Mouse (Mus musculus) limb, embryonic 10.5 days (tissue): ENCODE measurements around the gene Pus1. TPM values are rescaled to one million over a fixed set of nuclear protein-coding genes. Genes with fewer than 3 reads are reported as not detected.
"Not testable (repeated sequence)": the region's sequence is repeated elsewhere in the genome, so short reads cannot be mapped to it uniquely, and the experiment has no call there.

ENCODE experiments used
- DNase-seq: peaks from one replicate; pipeline ENCODE4 v3.0.0-alpha.2; 2017; ENCODE audit warnings: low spot score
- H3K27ac ChIP-seq: fragments of 300-500 bp; sonication (generic); 2 replicates; pipeline ENCODE4 v1.5.1; 2016; ENCODE audit warnings: mild to moderate bottlenecking
- H3K27me3 ChIP-seq: fragments of 300-500 bp; sonication (generic); 2 replicates; pipeline ENCODE4 v1.6.1; 2016; ENCODE audit warnings: low read depth, mild to moderate bottlenecking; ENCODE audit not compliant: poor library complexity, severe bottlenecking
- H3K36me3 ChIP-seq: fragments of 300-500 bp; sonication (generic); 2 replicates; pipeline ENCODE4 v1.6.1; 2016; ENCODE audit warnings: mild to moderate bottlenecking, moderate library complexity
- H3K4me1 ChIP-seq: fragments of 300-500 bp; sonication (generic); 2 replicates; pipeline ENCODE4 v1.6.1; 2016
- H3K4me3 ChIP-seq: fragments of 300-500 bp; sonication (generic); 2 replicates; pipeline ENCODE4 v1.5.1; 2016; ENCODE audit warnings: mild to moderate bottlenecking, moderate library complexity
- H3K9me3 ChIP-seq: fragments of 300-500 bp; sonication (generic); replicated peaks from 2 replicates; pipeline ENCODE4 v1.6.1; 2016; ENCODE audit warnings: mild to moderate bottlenecking
- WGBS: fragments of 180-500 bp; shearing (Covaris S2); methylation state at CpG from one replicate; pipeline ENCODE4 v1.1.7; 2016; 5-methylcytosine and 5-hydroxymethylcytosine counted together
- polyA plus RNA-seq: library from polyadenylated mRNA; unstranded; fragments of >200 nt; fragmentation: Nextera tagmentation; extraction: Ambion mirVana; gene quantifications from 2 replicates; pipeline ENCODE4 v1.2.1, GENCODE M21; 2016

Pus1 gene
- polyA plus RNA-seq, 1 experiment from 2014 or later, result 44.2 TPM

GRCm38 (mm10) chr5:110776141-110776540 is 4.3 kb downstream of the Pus1 start:
- Histone ChIP-seq H3K27me3 (no peaks in the 10 kb centered on the region), H3K27ac (no peak overlapping the region), H3K4me3 (no peak overlapping the region), H3K9me3 (no peaks in the 10 kb centered on the region), H3K4me1 (peaks cover 17% of the 10 kb centered on the region), H3K36me3 (peaks cover 67% of the 10 kb centered on the region)
- DNase-seq, result no peak
- WGBS, result 95% methylated on average over 2 of the region's 2 CpGs

GRCm38 (mm10) chr5:110774511-110774910 is 5.9 kb downstream of the Pus1 start:
- H3K27me3 ChIP-seq, result no peaks in the 10 kb centered on the region
- peaks cover 10% of the 10 kb centered on the region for H3K4me1 ChIP-seq
- H3K9me3 ChIP-seq, result no peaks in the 10 kb centered on the region
- H3K36me3 ChIP-seq, result peaks cover 67% of the 10 kb centered on the region
- WGBS, result 94% methylated on average over 11 of the region's 11 CpGs
- no peak overlapping the region for H3K4me3 ChIP-seq
- H3K27ac ChIP-seq, result no peak overlapping the region
- DNase-seq, result no peak

GRCm38 (mm10) chr5:110772945-110773344 is 7.5 kb downstream of the Pus1 start:
- Histone ChIP-seq H3K4me1 (peaks cover 12% of the 10 kb centered on the region), H3K36me3 (peaks cover 59% of the 10 kb centered on the region)
- H3K27ac ChIP-seq, DNase-seq, H3K27me3 ChIP-seq, H3K4me3 ChIP-seq, H3K9me3 ChIP-seq: not testable (repeated sequence)
- 91% methylated on average over 10 of the region's 10 CpGs for WGBS

GRCm38 (mm10) chr5:110770448-110771158 is 9.9 kb downstream of the Pus1 start, which contains the start of gene Ep400:
Ep400 (minus strand) TSS chr5:110770717.
- Histone ChIP-seq H3K4me1 (peaks cover 12% of the 10 kb centered on the region), H3K9me3 (no peaks in the 10 kb centered on the region), H3K4me3 (peak within 1 kb of the TSS; percentile 95), H3K36me3 (peaks cover 42% of the 10 kb centered on the region), H3K27me3 (no peaks in the 10 kb centered on the region), H3K27ac (peak within 1 kb of the TSS; percentile 91)
- WGBS, result under 1% methylated on average over 83 of the region's 83 CpGs
- peak; percentile 100 for DNase-seq

- peaks cover 12% of the 10 kb centered on the region for H3K4me1 ChIP-seq
- WGBS, result under 1% methylated on average over 49 of the region's 58 CpGs
- no peak for DNase-seq
- no peaks in the 10 kb centered on the region for H3K27me3 ChIP-seq
- H3K27ac ChIP-seq, result peak overlapping the region; percentile 91
- H3K36me3 ChIP-seq, result peaks cover 41% of the 10 kb centered on the region
- H3K9me3 ChIP-seq, result no peaks in the 10 kb centered on the region
- peak overlapping the region; percentile 95 for H3K4me3 ChIP-seq
Observed at GRCm38 (mm10) chr5:110770031-110770445, 10.4 kb downstream of the Pus1 start.

- H3K4me3 ChIP-seq, result peak overlapping the region; percentile 95
- no peak for DNase-seq
- peak overlapping the region; percentile 91 for H3K27ac ChIP-seq
- H3K4me1 ChIP-seq, result peaks cover 12% of the 10 kb centered on the region
- H3K36me3 ChIP-seq, result peaks cover 36% of the 10 kb centered on the region
- WGBS, result 66% methylated on average over 4 of the region's 4 CpGs
- no peaks in the 10 kb centered on the region for H3K27me3 ChIP-seq
- H3K9me3 ChIP-seq, result no peaks in the 10 kb centered on the region
Observed at GRCm38 (mm10) chr5:110769272-110769671, 11.2 kb downstream of the Pus1 start.

- Histone ChIP-seq H3K9me3 (no peaks in the 10 kb centered on the region), H3K4me1 (peaks cover 3% of the 10 kb centered on the region; the same call in 1 of the 2 replicates), H3K27ac (no peak overlapping the region), H3K36me3 (peaks cover 22% of the 10 kb centered on the region; the same call in 1 of the 2 replicates), H3K27me3 (no peaks in the 10 kb centered on the region), H3K4me3 (no peak overlapping the region)
- WGBS, result 92% methylated on average over 8 of the region's 8 CpGs
- no peak for DNase-seq
Observed at GRCm38 (mm10) chr5:110763890-110764289, 16.6 kb downstream of the Pus1 start.

- H3K27ac ChIP-seq, result no peak overlapping the region
- no peaks in the 10 kb centered on the region for H3K27me3 ChIP-seq
- no peak overlapping the region for H3K4me3 ChIP-seq
- WGBS, result 87% methylated on average over 1 of the region's 1 CpGs
- H3K9me3 ChIP-seq, result no peaks in the 10 kb centered on the region
- H3K4me1 ChIP-seq, result no peaks in the 10 kb centered on the region
- H3K36me3 ChIP-seq, result peaks cover 58% of the 10 kb centered on the region
- no peak for DNase-seq
Observed at GRCm38 (mm10) chr5:110745021-110745420, 35.4 kb downstream of the Pus1 start.

GRCm38 (mm10) chr5:110739496-110740275 is 40.8 kb downstream of the Pus1 start:
- Histone ChIP-seq H3K9me3 (no peaks in the 10 kb centered on the region), H3K27me3 (no peaks in the 10 kb centered on the region), H3K36me3 (peaks cover 70% of the 10 kb centered on the region), H3K4me1 (no peaks in the 10 kb centered on the region), H3K27ac (no peak overlapping the region), H3K4me3 (no peak overlapping the region)
- 95% methylated on average over 7 of the region's 7 CpGs for WGBS
- no peak for DNase-seq

GRCm38 (mm10) chr5:110735606-110736005 is 44.9 kb downstream of the Pus1 start:
- 87% methylated on average over 1 of the region's 1 CpGs for WGBS
- Histone ChIP-seq H3K4me3 (no peak overlapping the region), H3K36me3 (peaks cover 96% of the 10 kb centered on the region), H3K27me3 (no peaks in the 10 kb centered on the region), H3K27ac (no peak overlapping the region), H3K9me3 (no peaks in the 10 kb centered on the region), H3K4me1 (no peaks in the 10 kb centered on the region)
- DNase-seq, result no peak

GRCm38 (mm10) chr5:110733231-110733823 is 47.1 kb downstream of the Pus1 start:
- H3K4me1 ChIP-seq, result no peaks in the 10 kb centered on the region
- H3K27me3 ChIP-seq, result no peaks in the 10 kb centered on the region
- no peak overlapping the region for H3K27ac ChIP-seq
- no peak overlapping the region for H3K4me3 ChIP-seq
- DNase-seq, result no peak
- 95% methylated on average over 4 of the region's 4 CpGs for WGBS
- H3K9me3 ChIP-seq, result no peaks in the 10 kb centered on the region
- peaks cover 96% of the 10 kb centered on the region for H3K36me3 ChIP-seq

- no peak overlapping the region for H3K27ac ChIP-seq
- H3K27me3 ChIP-seq, result no peaks in the 10 kb centered on the region
- 93% methylated on average over 2 of the region's 2 CpGs for WGBS
- H3K4me1 ChIP-seq, result no peaks in the 10 kb centered on the region
- no peaks in the 10 kb centered on the region for H3K9me3 ChIP-seq
- peaks cover 97% of the 10 kb centered on the region for H3K36me3 ChIP-seq
- no peak overlapping the region for H3K4me3 ChIP-seq
- no peak for DNase-seq
Observed at GRCm38 (mm10) chr5:110731227-110731626, 49.2 kb downstream of the Pus1 start.

GRCm38 (mm10) chr5:110727850-110728249 is 52.6 kb downstream of the Pus1 start:
- 96% methylated on average over 1 of the region's 1 CpGs for WGBS
- H3K27ac ChIP-seq, result no peak overlapping the region

More at GRCm38 (mm10) chr5:110727850-110728249, 52.6 kb downstream of the Pus1 start:
- Histone ChIP-seq H3K27me3 (no peaks in the 10 kb centered on the region), H3K36me3 (peaks cover 99% of the 10 kb centered on the region), H3K9me3 (no peaks in the 10 kb centered on the region), H3K4me1 (no peaks in the 10 kb centered on the region), H3K4me3 (no peak overlapping the region)
- DNase-seq, result no peak
